8 mouse cellular contexts compared by ENCODE assay signal in genomic region chr5:21372493-21373179, GRCm38 (mm10). TPM values are rescaled to one million over a fixed set of nuclear protein-coding genes. Genes with fewer than 3 reads are reported as not detected.
DNase-seq lines count a peak whose midpoint lies in the region; ATAC-seq and TF ChIP-seq lines count a peak whose summit lies in the region.

Gene Fgl2 (plus strand): TSS chr5:21372642.

- TF ChIP-seq CTCF in G1E (IDR thresholded peaks at IDR 0.05; ENCODE audit: low read depth, low read length): no peak
- TF ChIP-seq CTCF in forebrain, postnatal 0 days (IDR thresholded peaks at IDR 0.05; ENCODE audit: low read depth): no peak

- peaks cover 7% of the 10 kb centered on the region; the same call in 1 of the 2 replicates for H3K4me1 ChIP-seq in G1E (ENCODE audit: insufficient read depth, low read depth, low read length)
- no peaks in the 10 kb centered on the region for H3K4me1 ChIP-seq in brown adipose tissue, adult 24 weeks (ENCODE audit: control insufficient read depth, insufficient read depth, insufficient read length, low read length)
- no peaks in the 10 kb centered on the region; the same call in 1 of the 2 replicates for H3K4me1 ChIP-seq in forebrain, postnatal 0 days (ENCODE audit: insufficient read depth)

- H3K9me3 ChIP-seq in G1E (replicated peaks): no peaks in the 10 kb centered on the region
- no peaks in the 10 kb centered on the region for H3K9me3 ChIP-seq in forebrain, postnatal 0 days (ENCODE audit: low read length)

- H3K27me3 ChIP-seq in G1E (ENCODE audit: insufficient read depth, low read length): peaks cover 14% of the 10 kb centered on the region
- H3K27me3 ChIP-seq in forebrain, postnatal 0 days (ENCODE audit: insufficient read depth, low read length): no peaks in the 10 kb centered on the region

- DNase-seq in G1E (ENCODE audit: low spot score): no peak
- DNase-seq in forebrain, postnatal 0 days: peak; percentile 80
- DNase-seq in heart, postnatal 4 days: peak; percentile 80
- peak; percentile 32 for DNase-seq in layer of hippocampus, adult 9-11 months
- peak; percentile 57 for DNase-seq in lung, postnatal 14 days
- DNase-seq in ovary, postnatal 14 days (ENCODE audit: low spot score): peak; percentile 51
- peak; percentile 41 for DNase-seq in thymus, postnatal 4 days

- ATAC-seq in G1E (ENCODE audit: extremely low read depth, insufficient number of reproducible peaks, low FRiP score, poor library complexity, severe bottlenecking): peak; percentile 63
- peak; percentile 96 for ATAC-seq in forebrain, postnatal 0 days

- H3K27ac ChIP-seq in brown adipose tissue, adult 24 weeks (replicated peaks; ENCODE audit: low read depth, low read length): no peak within 1 kb of the TSS
- peak within 1 kb of the TSS; percentile 46; the same call in 1 of the 2 replicates for H3K27ac ChIP-seq in forebrain, postnatal 0 days (ENCODE audit: low read depth, low read length)

- H3K4me3 ChIP-seq in G1E (ENCODE audit: low read depth, low read length): peak within 1 kb of the TSS; percentile 62
- peak within 1 kb of the TSS; percentile 60 for H3K4me3 ChIP-seq in brown adipose tissue, adult 24 weeks (ENCODE audit: insufficient read depth, low read depth, low read length)
- peak within 1 kb of the TSS; percentile 48 for H3K4me3 ChIP-seq in forebrain, postnatal 0 days (ENCODE audit: low read depth, low read length)

- H3K36me3 ChIP-seq in G1E (replicated peaks): no peaks in the 10 kb centered on the region
- H3K36me3 ChIP-seq in forebrain, postnatal 0 days (ENCODE audit: insufficient read depth): no peaks in the 10 kb centered on the region

- peak within 1 kb of the TSS; percentile 88 for H3K4me2 ChIP-seq in forebrain, postnatal 0 days (ENCODE audit: low read depth)

- 5% methylated on average over 31 of the region's 31 CpGs for WGBS in forebrain, postnatal 0 days

- H3K9ac ChIP-seq in forebrain, postnatal 0 days: peak within 1 kb of the TSS; percentile 62

RNA-seq across cellular contexts. Expression of gene Fgl2, which starts in this region (rescaled TPM):
- total RNA-seq in G1E (2014; fragmentation: Nextera tagmentation) (6.0 and 6.5 TPM in 2 replicates), G1E (2017) (8.9 and 9.7 TPM in 2 replicates)
- polyA plus RNA-seq in G1E (2012): 1.6 TPM in 2 replicates
- 6.6 and 7.6 TPM in 2 replicates for polyA plus RNA-seq in brown adipose tissue, adult 24 weeks (2012; ENCODE audit: insufficient read depth, insufficient read length, missing spikeins)
- total RNA-seq in forebrain, postnatal 0 days (2014; rRNA removed): 3.2 and 4.1 TPM in 2 replicates
- polyA plus RNA-seq in forebrain, postnatal 0 days (2015; fragmentation: Nextera tagmentation; extraction: Ambion mirVana): 0.70 and 1.1 TPM in 2 replicates
- total RNA-seq in heart, postnatal 4 days (2021): 10 to 100 TPM; 49.3 to 50.0 TPM
